Mouse (Mus musculus) embryonic facial prominence, embryonic 12.5 days (tissue): ENCODE data around the gene Ntn5. TPM values are rescaled to one million over a fixed set of nuclear protein-coding genes. Genes with fewer than 3 reads are reported as not detected.
A peak's percentile ranks its signal among the peaks of the same experiment; 100 is the strongest.

Source experiments
- ATAC-seq: fragments of 200-750 bp; cut with Nextera tagmentation; 2 replicates; pipeline ENCODE4 v1.8.0; 2017; ENCODE audit not compliant: insufficient number of reproducible peaks, insufficient read depth, low FRiP score, low TSS enrichment
- H3K27ac ChIP-seq: fragments of 300-500 bp; sonication (generic); 2 replicates; pipeline ENCODE4 v1.5.1; 2016; ENCODE audit warnings: mild to moderate bottlenecking
- H3K27me3 ChIP-seq: fragments of 300-500 bp; sonication (generic); 2 replicates; pipeline ENCODE4 v1.6.1; 2016; ENCODE audit warnings: mild to moderate bottlenecking, moderate library complexity
- H3K36me3 ChIP-seq: fragments of 300-500 bp; sonication (generic); 2 replicates; pipeline ENCODE4 v1.6.1; 2016; ENCODE audit warnings: mild to moderate bottlenecking
- H3K4me1 ChIP-seq: fragments of 300-500 bp; sonication (generic); 2 replicates; pipeline ENCODE4 v1.6.1; 2016
- H3K4me2 ChIP-seq: fragments of 300-500 bp; sonication (generic); replicated peaks from 2 replicates; pipeline ENCODE4 v1.6.1; 2016; ENCODE audit warnings: mild to moderate bottlenecking, moderate library complexity
- H3K4me3 ChIP-seq: fragments of 300-500 bp; sonication (generic); 2 replicates; pipeline ENCODE4 v1.5.1; 2016; ENCODE audit warnings: mild to moderate bottlenecking
- H3K9ac ChIP-seq: fragments of 300-500 bp; sonication (generic); 2 replicates; pipeline ENCODE4 v1.6.1; 2016; ENCODE audit warnings: mild to moderate bottlenecking, moderate library complexity
- H3K9me3 ChIP-seq: fragments of 300-500 bp; sonication (generic); 2 replicates; pipeline ENCODE4 v1.6.1; 2016; ENCODE audit warnings: mild to moderate bottlenecking, moderate library complexity
- WGBS: fragments of 180-500 bp; shearing (Covaris S2); methylation state at CpG from one replicate; pipeline ENCODE4 v1.1.7; 2016; 5-methylcytosine and 5-hydroxymethylcytosine counted together
- polyA plus RNA-seq: library from polyadenylated mRNA; unstranded; fragments of >200 nt; fragmentation: Nextera tagmentation; extraction: Ambion mirVana; gene quantifications from 2 replicates; pipeline ENCODE4 v1.2.1, GENCODE M21; 2016

The Ntn5 gene
- polyA plus RNA-seq, 1 experiment from 2014 or later: 0.67 TPM

GRCm38 (mm10) chr7:45723301-45723700 lies 39.5 kb downstream of the Ntn5 start:
- Histone ChIP-seq H3K9ac (no peak overlapping the region), H3K4me1 (peaks cover 18% of the 10 kb centered on the region), H3K27ac (no peak overlapping the region), H3K4me2 (no peak overlapping the region), H3K4me3 (no peak overlapping the region), H3K36me3 (peaks cover 82% of the 10 kb centered on the region), H3K27me3 (no peaks in the 10 kb centered on the region), H3K9me3 (no peaks in the 10 kb centered on the region)
- no peak for ATAC-seq
- 92% methylated on average over 4 of the region's 4 CpGs for WGBS

DNA sequence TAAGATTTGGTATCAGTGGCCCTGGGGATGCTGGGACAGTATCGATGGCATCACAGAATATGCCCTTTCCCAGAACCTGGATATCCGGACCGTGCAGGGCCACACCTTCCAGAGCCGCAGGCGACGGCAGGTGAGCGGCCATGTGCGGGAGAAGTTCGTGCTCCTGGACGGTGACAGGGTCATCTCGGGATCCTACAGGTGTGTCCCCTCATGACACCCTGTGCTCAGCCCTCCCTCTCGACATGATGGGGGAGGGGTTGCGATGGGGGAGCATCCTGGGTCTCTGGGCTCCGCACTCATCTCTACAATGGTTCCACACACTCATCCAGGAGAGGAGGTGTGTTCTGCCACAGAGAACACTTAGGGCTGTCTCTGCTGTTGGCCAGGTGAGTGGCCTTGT lies 40.0 kb downstream of the Ntn5 start:
- Histone ChIP-seq H3K27ac (no peak overlapping the region), H3K27me3 (no peaks in the 10 kb centered on the region), H3K9ac (no peak overlapping the region), H3K36me3 (peaks cover 83% of the 10 kb centered on the region), H3K4me2 (no peak overlapping the region), H3K9me3 (no peaks in the 10 kb centered on the region), H3K4me3 (no peak overlapping the region), H3K4me1 (peaks cover 17% of the 10 kb centered on the region)
- no peak for ATAC-seq
- 91% methylated on average over 14 of the region's 14 CpGs for WGBS

DNA sequence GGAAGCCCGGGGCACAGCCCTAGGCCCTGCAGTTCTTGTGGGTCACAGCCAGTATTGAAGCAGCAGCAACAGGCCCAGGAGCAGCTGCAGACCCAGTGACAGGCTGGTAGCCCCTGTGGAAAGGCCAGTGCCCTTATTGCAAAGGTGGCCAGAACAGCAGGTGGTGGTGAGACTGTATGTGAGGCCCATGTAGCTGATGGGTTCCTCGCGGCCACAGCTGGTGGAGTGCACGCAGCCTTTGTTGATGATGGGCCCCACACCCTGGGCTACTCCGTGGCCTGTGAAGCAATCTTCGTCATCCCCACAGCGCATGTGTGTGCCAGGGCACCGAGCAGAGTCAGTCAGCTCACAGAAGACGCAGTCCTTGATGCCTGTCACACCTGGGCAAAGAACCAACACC lies 41.3 kb downstream of the Ntn5 start:
- H3K9me3 ChIP-seq: no peaks in the 10 kb centered on the region
- WGBS: 91% methylated on average over 9 of the region's 9 CpGs
- H3K4me3 ChIP-seq: no peak overlapping the region
- no peak overlapping the region for H3K4me2 ChIP-seq
- no peak overlapping the region for H3K9ac ChIP-seq
- ATAC-seq: no peak
- H3K27ac ChIP-seq: no peak overlapping the region
- H3K4me1 ChIP-seq: peaks cover 4% of the 10 kb centered on the region; the same call in 1 of the 2 replicates
- no peaks in the 10 kb centered on the region for H3K27me3 ChIP-seq
- peaks cover 75% of the 10 kb centered on the region for H3K36me3 ChIP-seq

DNA sequence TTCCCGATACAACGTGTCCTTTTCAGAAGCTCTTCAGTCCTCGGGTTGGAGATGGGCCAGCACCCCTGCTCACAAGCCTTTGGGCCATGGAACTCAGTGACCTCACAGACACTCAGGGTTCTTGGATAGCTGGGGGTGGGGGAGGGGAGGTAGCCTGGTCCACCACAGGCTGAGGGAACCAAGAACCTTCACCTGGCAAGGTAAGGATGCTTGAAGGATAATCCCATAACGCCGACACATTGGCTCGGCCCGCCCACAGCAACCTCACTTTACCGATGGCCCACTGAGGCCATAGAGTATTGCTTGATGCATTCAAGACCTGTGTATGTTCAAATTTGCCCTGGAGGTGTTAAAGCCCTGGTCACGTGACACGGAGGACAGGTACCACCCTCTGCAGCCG lies 41.9 kb downstream of the Ntn5 start, which contains the start of gene Spaca4:
Gene Spaca4, minus strand, starts transcription at position 101 of the 400 bp plus-strand sequence.
- no peaks in the 10 kb centered on the region for H3K27me3 ChIP-seq
- no peak within 1 kb of the TSS for H3K4me2 ChIP-seq
- peaks cover 69% of the 10 kb centered on the region for H3K36me3 ChIP-seq
- H3K9me3 ChIP-seq: no peaks in the 10 kb centered on the region
- ATAC-seq: no peak
- no peak within 1 kb of the TSS for H3K4me3 ChIP-seq
- H3K27ac ChIP-seq: no peak within 1 kb of the TSS
- H3K4me1 ChIP-seq: peaks cover 6% of the 10 kb centered on the region; the same call in 1 of the 2 replicates
- WGBS: 86% methylated on average over 11 of the region's 11 CpGs
- no peak within 1 kb of the TSS for H3K9ac ChIP-seq

DNA sequence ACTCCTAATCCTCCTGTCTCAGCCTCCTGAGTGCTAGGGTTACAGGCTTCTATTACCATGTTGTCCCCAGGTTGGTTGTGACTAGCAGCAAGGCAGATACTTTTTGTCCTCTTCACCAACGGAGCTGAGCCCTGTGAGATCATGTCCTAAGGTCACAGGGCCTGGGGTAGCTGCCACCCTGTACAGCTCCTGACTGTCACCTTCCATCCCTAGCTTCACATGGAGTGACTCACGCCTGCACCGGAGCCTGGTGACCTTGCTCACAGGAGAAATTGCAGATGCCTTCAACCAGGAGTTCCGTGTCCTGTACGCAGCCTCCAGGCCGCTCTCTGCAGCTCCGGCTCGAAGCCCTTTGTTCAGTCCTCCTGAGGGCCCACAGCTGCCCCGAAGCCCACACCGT lies 42.6 kb downstream of the Ntn5 start:
- Histone ChIP-seq H3K4me1 (peaks cover 6% of the 10 kb centered on the region; the same call in 1 of the 2 replicates), H3K4me2 (no peak overlapping the region), H3K27ac (no peak overlapping the region), H3K36me3 (peaks cover 62% of the 10 kb centered on the region), H3K9ac (no peak overlapping the region), H3K27me3 (no peaks in the 10 kb centered on the region), H3K9me3 (no peaks in the 10 kb centered on the region), H3K4me3 (no peak overlapping the region)
- 91% methylated on average over 10 of the region's 10 CpGs for WGBS
- no peak for ATAC-seq

- no peak overlapping the region for H3K4me2 ChIP-seq
- ATAC-seq: no peak
- peaks cover 6% of the 10 kb centered on the region; the same call in 1 of the 2 replicates for H3K4me1 ChIP-seq
- H3K27me3 ChIP-seq: no peaks in the 10 kb centered on the region
- H3K9me3 ChIP-seq: no peaks in the 10 kb centered on the region
- no peak overlapping the region for H3K27ac ChIP-seq
- peaks cover 50% of the 10 kb centered on the region for H3K36me3 ChIP-seq
- H3K4me3 ChIP-seq: no peak overlapping the region
- 84% methylated on average over 3 of the region's 3 CpGs for WGBS
- H3K9ac ChIP-seq: no peak overlapping the region
Observed at GRCm38 (mm10) chr7:45727625-45728024, 43.8 kb downstream of the Ntn5 start.

GRCm38 (mm10) chr7:45730727-45731431 lies 47.1 kb downstream of the Ntn5 start:
- H3K9ac ChIP-seq: no peak overlapping the region
- H3K36me3 ChIP-seq: peaks cover 20% of the 10 kb centered on the region
- no peak overlapping the region for H3K4me3 ChIP-seq
- H3K4me2 ChIP-seq: no peak overlapping the region
- peaks cover 6% of the 10 kb centered on the region; the same call in 1 of the 2 replicates for H3K4me1 ChIP-seq
- no peak for ATAC-seq
- H3K27me3 ChIP-seq: no peaks in the 10 kb centered on the region
- 15% methylated on average over 16 of the region's 16 CpGs for WGBS
- no peaks in the 10 kb centered on the region for H3K9me3 ChIP-seq
- no peak overlapping the region for H3K27ac ChIP-seq

DNA sequence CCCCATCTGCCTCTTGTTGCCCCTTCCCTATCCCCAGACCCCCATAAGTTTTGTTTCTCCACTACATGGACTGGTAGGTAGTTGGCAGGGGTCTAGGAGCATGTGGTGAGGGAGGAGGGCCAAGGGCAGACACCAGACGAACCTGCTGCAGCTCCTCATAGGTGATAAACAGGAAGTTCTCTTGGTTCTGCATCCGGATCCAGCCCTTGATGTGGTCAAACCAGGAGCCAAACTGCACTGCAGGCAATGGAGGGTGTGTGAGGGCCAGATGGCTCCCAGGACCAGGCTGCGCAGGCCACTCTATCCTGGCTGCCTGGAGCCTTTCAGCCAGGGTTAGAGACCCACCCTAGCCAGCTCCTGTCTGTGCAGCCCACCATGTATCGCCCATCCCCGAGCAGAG lies 49.7 kb downstream of the Ntn5 start:
- ATAC-seq: no peak
- no peak overlapping the region for H3K4me2 ChIP-seq
- WGBS: 84% methylated on average over 5 of the region's 5 CpGs
- no peaks in the 10 kb centered on the region for H3K27me3 ChIP-seq
- peaks cover 6% of the 10 kb centered on the region; the same call in 1 of the 2 replicates for H3K4me1 ChIP-seq
- H3K27ac ChIP-seq: no peak overlapping the region
- no peaks in the 10 kb centered on the region for H3K9me3 ChIP-seq
- no peak overlapping the region for H3K9ac ChIP-seq
- H3K4me3 ChIP-seq: no peak overlapping the region
- peaks cover 4% of the 10 kb centered on the region for H3K36me3 ChIP-seq

DNA sequence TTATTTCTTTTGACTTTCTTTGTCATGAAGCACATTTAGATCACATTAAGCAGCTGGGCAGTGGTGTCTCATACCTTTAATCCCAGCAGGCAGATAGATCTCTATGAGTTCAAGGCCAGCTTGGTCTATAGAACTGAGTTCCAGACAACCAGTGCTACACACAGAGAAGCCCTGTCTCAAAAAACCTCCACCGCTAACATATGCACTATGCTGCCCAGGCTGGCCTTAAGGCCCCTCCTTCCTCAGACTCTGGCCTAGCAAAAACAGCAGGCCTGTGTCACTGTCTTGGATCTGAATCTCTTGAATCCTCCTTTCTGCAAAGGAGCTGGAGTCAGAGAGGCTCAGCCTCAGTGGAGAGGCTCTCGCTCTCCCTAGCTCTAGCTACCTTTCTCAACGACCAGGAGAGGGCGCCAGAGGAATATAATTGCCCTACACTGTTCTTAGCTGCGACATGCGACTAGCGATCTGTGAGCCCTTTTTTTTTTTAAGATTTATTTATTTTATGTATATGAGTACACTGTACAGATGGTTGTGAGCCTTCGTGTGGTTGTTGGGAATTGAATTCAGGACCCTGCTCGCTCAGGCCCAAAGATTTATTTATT lies 55.4 kb downstream of the Ntn5 start:
- Histone ChIP-seq H3K9me3 (no peaks in the 10 kb centered on the region), H3K36me3 (no peaks in the 10 kb centered on the region), H3K27ac (no peak overlapping the region), H3K4me2 (no peak overlapping the region), H3K4me3 (no peak overlapping the region), H3K27me3 (no peaks in the 10 kb centered on the region), H3K9ac (no peak overlapping the region), H3K4me1 (no peaks in the 10 kb centered on the region)
- ATAC-seq: peak; percentile 73
- WGBS: 8% methylated on average over 9 of the region's 9 CpGs

GRCm38 (mm10) chr7:45739820-45740219 lies 56.0 kb downstream of the Ntn5 start:
- 56% methylated on average over 10 of the region's 10 CpGs for WGBS
- ATAC-seq: no peak

DNA sequence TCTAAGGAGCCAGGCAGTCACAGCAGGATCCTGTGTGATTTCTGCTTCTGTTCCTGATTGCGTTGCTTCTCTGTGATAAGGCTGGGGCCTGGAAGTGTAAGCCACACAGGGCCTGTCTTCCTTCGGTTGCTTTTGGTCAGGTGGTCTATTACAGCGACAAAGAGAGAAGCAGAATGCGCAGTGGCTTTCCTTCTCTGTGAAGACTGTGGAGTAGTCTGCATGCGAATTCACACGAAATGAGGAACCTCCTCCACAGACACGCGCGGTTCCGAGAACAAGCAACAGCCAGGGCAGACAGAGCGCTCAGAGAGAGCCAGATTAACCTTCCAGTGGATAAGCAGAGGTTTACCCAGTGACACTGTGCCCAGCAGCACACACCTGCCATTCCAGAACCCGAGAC lies 57.5 kb downstream of the Ntn5 start:
- Histone ChIP-seq H3K4me1 (no peaks in the 10 kb centered on the region), H3K4me2 (peak overlapping the region; percentile 42; the same call in 1 of the 2 replicates), H3K4me3 (no peak overlapping the region), H3K9me3 (no peaks in the 10 kb centered on the region), H3K36me3 (no peaks in the 10 kb centered on the region), H3K27me3 (no peaks in the 10 kb centered on the region), H3K27ac (no peak overlapping the region), H3K9ac (no peak overlapping the region)
- ATAC-seq: no peak
- WGBS: 85% methylated on average over 12 of the region's 12 CpGs

More at GRCm38 (mm10) chr7:45739820-45740219, 56.0 kb downstream of the Ntn5 start:
- no peaks in the 10 kb centered on the region for H3K9me3 ChIP-seq
- no peak overlapping the region for H3K27ac ChIP-seq
- H3K9ac ChIP-seq: no peak overlapping the region
- H3K4me1 ChIP-seq: no peaks in the 10 kb centered on the region
- no peaks in the 10 kb centered on the region for H3K27me3 ChIP-seq
- H3K36me3 ChIP-seq: no peaks in the 10 kb centered on the region
- H3K4me2 ChIP-seq: no peak overlapping the region
- no peak overlapping the region for H3K4me3 ChIP-seq

DNA sequence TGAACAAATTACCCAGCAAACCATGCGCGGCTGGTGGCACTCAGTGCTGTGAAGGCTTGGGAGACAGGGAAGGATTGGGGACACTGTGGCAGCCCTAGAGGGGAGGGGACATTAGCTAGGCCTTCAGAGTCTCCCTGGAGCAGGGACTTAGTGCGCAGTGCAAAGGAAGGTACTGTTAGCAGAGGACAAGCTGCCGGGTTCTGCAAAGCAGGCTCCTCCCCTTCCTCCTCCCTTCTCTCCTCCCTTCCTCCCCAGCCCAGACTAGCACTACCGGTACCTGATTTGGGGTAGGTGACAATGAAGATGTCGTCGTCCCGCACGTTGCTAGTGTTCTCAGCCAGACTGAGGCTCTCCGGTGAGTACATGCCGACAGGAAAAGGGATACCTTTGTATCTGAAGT lies 58.0 kb downstream of the Ntn5 start:
- ATAC-seq: no peak
- no peaks in the 10 kb centered on the region for H3K27me3 ChIP-seq
- H3K4me2 ChIP-seq: peak overlapping the region; percentile 42
- H3K4me1 ChIP-seq: no peaks in the 10 kb centered on the region
- H3K36me3 ChIP-seq: no peaks in the 10 kb centered on the region
- H3K4me3 ChIP-seq: peak overlapping the region; percentile 24
- H3K9me3 ChIP-seq: peaks cover 2% of the 10 kb centered on the region; the same call in 1 of the 2 replicates
- no peak overlapping the region for H3K27ac ChIP-seq
- 34% methylated on average over 11 of the region's 11 CpGs for WGBS
- no peak overlapping the region for H3K9ac ChIP-seq
